Mouse (Mus musculus): ENCODE measurements around the gene Gm973.
"Not testable (repeated sequence)": the region's sequence is repeated elsewhere in the genome, so short reads cannot be mapped to it uniquely, and the experiment has no call there.

Gene Gm973

DNA sequence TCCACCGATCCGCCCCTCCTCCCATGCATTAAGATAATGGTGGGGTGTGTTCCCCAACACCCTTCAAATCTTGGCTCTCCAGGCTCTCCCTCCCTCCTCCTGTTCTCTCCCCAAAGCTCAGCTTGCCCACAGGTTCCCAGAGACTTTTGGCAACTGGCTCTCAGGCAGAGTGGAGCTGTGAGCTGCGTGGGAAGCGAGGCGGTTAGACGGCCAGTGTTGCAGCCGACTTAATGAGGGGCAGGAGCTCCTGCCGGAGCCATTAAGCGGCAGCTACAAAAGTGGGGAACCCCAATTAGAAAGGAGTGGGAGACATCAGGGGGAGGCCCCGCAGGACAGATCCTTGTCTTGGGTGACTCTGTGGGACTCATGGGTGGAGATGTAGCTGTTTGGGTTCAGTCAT, 76.3 kb downstream of the Gm973 start:
- DNase-seq (ENCODE audit: low spot score): no peak

DNA sequence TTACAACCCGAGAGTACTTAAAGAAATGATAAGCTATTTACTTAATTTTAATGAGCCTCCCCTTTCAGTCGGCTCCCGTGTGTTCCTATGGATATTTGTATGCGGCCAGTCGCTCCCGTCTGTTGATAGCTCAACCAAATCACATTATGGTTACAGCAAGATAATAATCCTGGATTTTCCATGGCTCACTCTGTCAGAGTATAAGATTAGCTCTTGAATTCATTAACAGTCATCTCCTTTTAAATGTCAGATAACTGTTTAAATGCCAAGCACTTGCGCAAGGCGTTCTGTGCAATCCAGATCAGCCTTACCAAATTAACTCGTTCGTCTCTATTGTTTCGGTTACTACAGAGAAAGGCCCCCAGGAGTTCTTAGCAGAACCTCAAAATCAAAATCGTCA, 76.8 kb downstream of the Gm973 start:
- no peak for DNase-seq (ENCODE audit: low spot score)

- DNase-seq (ENCODE audit: low spot score): no peak
These were observed 77.6 kb downstream of the Gm973 start for GRCm38 (mm10) chr1:59593622-59594035.

DNA sequence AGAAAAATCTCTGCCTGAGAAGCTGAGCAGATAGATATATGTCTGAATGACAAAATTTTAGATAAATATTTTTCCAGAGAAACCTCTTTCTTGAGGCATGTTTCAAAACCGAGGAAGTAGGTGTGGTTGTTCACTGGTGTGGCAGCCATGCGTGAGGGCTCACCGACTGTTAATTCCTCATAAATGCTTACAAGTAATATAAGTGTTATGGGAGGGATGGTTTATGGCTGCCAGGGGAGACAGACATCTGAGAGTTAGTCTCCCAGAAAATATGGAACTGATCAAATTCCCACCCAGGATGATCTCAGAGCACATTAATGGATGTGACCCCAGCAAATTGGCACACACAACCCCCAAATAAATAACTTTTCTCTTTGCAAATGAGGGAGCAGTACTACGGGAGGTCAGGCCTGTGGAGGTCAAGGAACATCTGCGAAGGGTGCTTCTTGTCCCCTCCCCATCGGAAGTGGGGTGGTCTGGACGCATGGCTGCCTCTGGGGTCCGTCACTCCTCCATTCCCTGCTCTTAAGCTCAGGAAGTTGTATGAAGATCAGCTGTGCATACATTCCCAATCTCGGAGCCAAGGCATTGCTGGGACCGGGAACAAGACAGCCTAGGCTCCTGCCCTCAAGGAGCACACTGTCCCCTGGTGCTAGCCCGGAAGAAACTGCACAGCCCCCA, 78.7 kb downstream of the Gm973 start:
- no peak for DNase-seq (ENCODE audit: low spot score)

GRCm38 (mm10) chr1:59595609-59596008, 79.5 kb downstream of the Gm973 start:
- no peak for DNase-seq (ENCODE audit: low spot score)

GRCm38 (mm10) chr1:59602531-59603416, 86.7 kb downstream of the Gm973 start:
- DNase-seq (ENCODE audit: low spot score): no peak

DNA sequence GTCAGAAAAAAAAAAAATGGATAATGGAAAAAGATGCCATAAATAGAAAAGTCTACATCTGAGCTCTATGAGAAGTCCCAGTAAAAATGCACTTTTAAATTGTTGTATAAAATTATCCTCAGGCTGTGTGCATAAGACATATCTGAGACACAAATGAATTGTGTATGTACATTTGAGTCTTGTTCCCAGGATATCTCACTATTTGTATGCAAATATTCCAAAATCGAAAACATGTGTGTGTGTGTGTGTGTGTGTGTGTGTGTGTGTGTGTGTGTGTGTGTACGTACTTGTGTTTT, 87.3 kb downstream of the Gm973 start:
- no peak for DNase-seq (ENCODE audit: low spot score)

DNA sequence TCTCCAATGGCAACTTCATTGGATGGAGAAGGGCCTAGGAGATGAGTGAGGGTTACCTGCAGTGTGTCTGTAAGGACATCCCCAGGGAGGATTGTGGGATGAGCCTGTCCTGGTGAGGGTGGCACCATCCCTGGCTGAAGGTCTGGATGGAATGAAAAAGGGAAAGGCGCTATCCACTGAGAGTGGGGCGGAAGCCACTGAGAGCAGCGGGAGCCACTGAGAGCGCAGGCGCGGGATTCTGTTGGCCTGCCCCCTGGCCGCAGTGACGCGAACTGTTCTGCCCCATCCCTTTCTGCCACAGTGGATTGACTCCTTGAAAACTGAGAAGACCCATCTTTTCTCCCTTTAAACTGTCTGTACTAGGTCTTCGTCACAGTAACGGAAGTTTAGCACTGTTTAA, 87.8 kb downstream of the Gm973 start:
- DNase-seq (ENCODE audit: low spot score): no peak

GRCm38 (mm10) chr1:59606479-59606878, 90.4 kb downstream of the Gm973 start:
- no peak for DNase-seq (ENCODE audit: low spot score)

DNA sequence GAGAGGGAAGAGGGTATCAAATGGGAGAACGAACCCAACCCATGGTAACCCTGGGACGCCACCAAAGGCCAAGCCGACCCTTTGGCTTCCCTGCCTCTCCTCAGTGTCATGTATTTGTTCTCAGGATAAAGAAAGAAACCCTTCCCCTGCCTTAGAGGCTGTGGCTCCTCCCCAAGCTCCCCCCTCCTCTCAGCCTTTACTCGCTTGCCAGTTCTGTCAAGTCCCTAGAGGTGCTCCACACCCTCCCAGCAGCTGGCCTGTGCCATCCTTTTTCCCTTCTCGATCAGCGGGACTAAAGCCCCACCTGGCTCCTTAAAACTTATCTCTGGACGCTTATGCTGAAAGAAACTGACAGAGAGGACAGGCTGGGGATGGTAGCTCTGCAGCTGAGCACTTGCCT, 91.0 kb downstream of the Gm973 start:
- DNase-seq (ENCODE audit: low spot score): no peak

DNA sequence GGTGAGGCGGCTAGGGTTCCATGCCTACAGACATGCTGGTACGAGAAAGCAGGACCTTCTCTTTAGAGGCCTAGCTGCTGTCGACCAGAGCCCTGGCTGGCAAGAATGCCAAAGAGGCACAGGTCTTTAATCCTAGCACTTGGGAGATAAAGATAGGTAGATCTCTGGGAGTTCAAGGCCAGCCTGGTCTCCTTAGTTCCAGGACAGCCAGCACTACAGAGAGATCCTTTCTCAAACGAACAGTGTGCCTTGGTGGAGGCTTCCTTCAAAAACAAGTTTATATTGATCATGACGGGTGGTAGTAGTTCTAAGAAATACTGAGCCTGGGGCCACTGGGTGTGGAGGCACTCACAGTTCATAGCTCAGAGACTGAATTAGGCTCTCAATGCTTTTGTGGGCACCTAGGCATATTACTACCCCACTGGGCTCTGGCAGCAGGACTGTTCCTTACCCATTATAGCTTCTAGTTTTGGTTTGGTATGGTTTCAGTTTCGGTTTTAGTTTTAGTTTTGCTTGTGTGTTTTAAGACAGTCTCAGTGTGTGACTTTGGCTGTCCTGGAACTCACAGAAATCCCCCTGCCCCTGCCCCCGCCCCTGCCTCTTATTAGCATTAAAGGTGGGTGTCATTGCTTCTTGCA, 92.2 kb downstream of the Gm973 start:
- no peak for DNase-seq (ENCODE audit: low spot score)

DNA sequence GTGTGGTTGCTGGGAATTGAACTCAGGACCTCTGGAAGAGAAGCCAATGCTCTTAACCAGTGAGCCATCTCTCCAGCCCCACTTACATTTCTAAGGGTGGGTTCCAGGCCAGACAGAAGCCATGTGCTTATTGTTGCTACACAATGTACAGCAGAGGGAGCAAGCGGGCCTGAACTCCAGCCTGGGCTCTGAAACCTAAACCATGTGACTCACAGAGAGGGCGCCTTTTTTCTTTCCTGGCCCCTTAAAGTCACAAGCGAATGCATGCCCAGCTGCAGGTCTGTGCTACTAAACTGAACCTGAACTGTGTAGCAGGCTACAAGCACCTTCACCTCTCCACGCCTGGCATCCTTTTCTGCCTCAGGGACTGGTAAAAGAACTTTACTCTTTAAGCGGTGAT, 92.9 kb downstream of the Gm973 start:
- no peak for DNase-seq (ENCODE audit: low spot score)

GRCm38 (mm10) chr1:59609458-59609857, 93.4 kb downstream of the Gm973 start:
- no peak for DNase-seq (ENCODE audit: low spot score)

GRCm38 (mm10) chr1:59609896-59610295, 93.8 kb downstream of the Gm973 start:
- DNase-seq (ENCODE audit: low spot score): no peak

DNA sequence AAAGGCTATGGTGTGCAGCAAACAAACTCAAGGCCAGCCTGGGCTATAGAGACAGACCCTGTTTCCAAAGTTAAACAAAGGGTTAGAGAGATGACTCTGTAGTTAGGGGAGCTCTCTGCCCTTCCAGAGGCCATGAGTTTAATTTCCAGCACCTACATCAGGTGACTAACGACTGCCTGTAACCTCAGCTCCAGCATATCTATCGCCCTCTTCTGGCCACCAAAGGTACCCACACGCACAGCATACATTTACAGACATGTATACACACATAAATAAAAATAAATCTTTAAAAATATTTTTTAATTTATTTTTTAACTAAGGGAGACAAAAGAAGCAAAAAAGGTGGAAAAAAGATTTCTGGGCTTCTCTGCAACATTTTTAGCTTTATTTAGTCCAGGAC, 94.9 kb downstream of the Gm973 start:
- DNase-seq (ENCODE audit: low spot score): no peak

- DNase-seq (ENCODE audit: low spot score): peak; percentile 17
These were observed 97.7 kb downstream of the Gm973 start for GRCm38 (mm10) chr1:59613795-59614194.

DNA sequence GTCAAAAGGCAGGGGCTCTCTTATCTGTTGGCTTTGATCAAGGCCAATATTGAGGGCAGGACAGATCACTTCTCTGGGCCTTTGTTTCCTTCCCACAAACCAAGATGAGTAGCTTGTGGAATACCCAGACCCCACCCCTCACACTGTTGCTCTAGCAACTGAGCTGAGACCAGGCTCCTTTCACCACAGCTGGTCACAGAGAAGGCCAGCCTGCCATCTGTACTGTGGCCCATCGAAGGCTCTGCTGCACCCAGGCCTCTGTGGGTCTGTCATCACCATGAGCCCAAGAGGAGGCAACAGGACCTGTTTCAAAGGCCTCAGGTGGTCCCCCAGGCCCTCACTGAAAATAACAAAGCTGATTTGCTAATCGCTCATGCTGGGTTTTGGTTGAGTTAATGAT, 99.0 kb downstream of the Gm973 start:
- no peak for DNase-seq (ENCODE audit: low spot score)

- DNase-seq (ENCODE audit: low spot score): no peak
These were observed 103.1 kb downstream of the Gm973 start for GRCm38 (mm10) chr1:59619201-59619600.

- no peak for DNase-seq (ENCODE audit: low spot score)
These were observed 107.4 kb downstream of the Gm973 start for GRCm38 (mm10) chr1:59623325-59624017.

DNA sequence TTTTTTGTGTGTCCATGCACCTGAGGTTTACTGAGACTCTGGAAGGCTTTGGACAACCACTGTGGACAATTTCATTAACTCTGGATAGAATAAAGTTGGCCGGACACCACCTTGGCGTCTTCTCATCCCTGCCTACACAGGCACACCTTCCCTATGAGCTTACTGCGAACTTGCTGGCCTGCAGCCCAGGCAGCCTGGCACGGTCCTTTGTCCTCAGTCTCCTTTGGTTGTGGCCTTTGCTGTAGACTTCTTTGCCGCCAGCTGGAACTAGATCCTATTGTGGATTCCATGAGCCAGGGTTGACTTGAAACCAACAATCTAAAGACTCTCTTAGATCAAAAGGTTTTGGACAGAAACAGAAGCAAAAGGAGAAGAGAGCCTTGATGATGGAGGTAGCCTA, 109.3 kb downstream of the Gm973 start:
- no peak for DNase-seq (ENCODE audit: low spot score)

DNA sequence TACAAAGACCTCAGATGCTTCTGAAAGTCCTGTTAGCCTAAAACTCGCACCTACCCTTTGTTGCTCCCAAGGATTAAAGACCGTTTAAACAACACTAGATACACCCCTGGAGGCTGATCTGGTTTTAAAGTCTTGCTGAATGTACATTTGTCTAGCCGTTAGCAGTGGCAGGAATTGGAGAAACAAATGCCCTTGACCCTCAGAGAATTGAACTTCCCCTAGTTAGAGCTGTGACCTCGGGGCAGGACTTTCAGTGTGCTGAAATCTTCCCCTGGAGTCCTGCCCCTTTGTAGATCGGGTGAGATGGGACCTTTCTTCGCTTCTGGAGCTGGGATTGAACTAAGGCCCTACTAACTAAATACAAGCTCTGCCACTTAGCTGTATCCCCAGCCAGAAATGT, 113.1 kb downstream of the Gm973 start:
- no peak for DNase-seq (ENCODE audit: low spot score)

DNA sequence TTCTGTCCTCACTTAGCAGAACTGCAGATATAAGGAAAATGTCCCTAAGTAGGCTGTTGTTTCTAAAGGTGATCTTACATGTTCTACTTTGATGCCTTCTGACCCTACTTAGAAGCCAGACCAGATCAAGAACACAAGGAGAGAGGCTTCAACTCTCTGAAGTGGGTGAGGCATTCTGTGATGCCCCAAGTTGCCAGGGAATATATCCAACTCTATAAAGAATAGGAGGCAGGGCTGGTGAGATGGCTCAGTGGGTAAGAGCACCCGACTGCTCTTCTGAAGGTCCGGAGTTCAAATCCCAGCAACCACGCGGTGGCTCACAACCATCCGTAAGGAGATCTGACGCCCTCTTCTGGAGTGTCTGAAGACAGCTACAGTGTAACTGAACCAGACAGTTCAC, 114.3 kb downstream of the Gm973 start:
- not testable (repeated sequence) for DNase-seq (ENCODE audit: low spot score)

All from ovary, adult 18-20 months (tissue).